Mouse (Mus musculus) midbrain, embryonic 15.5 days (tissue): ENCODE data around the gene Crym. TPM values are rescaled to one million over a fixed set of nuclear protein-coding genes. Genes with fewer than 3 reads are reported as not detected.

Source experiments
- ATAC-seq: fragments of 200-750 bp; cut with Nextera tagmentation; replicated peaks from 2 replicates; pipeline ENCODE4 v1.8.0; 2017; ENCODE audit warnings: moderate TSS enrichment
- H3K27ac ChIP-seq: fragments of 300-500 bp; sonication (generic); 2 replicates; pipeline ENCODE4 v1.5.1; 2015; ENCODE audit warnings: mild to moderate bottlenecking, inconsistent platforms
- H3K27me3 ChIP-seq: fragments of 300-500 bp; sonication (generic); replicated peaks from 2 replicates; pipeline ENCODE4 v1.6.1; 2015; ENCODE audit warnings: inconsistent platforms
- H3K36me3 ChIP-seq: fragments of 300-500 bp; sonication (generic); replicated peaks from 2 replicates; pipeline ENCODE4 v1.6.1; 2015; ENCODE audit warnings: inconsistent platforms
- H3K4me1 ChIP-seq: fragments of 300-500 bp; sonication (generic); 2 replicates; pipeline ENCODE4 v1.6.1; 2015; ENCODE audit warnings: inconsistent platforms
- H3K4me2 ChIP-seq: fragments of 300-500 bp; sonication (generic); 2 replicates; pipeline ENCODE4 v1.6.1; 2015; ENCODE audit warnings: inconsistent platforms, mild to moderate bottlenecking, moderate library complexity
- H3K4me3 ChIP-seq: fragments of 300-500 bp; sonication (generic); 2 replicates; pipeline ENCODE4 v1.5.1; 2015; ENCODE audit warnings: mild to moderate bottlenecking, inconsistent platforms
- H3K9ac ChIP-seq: fragments of 300-500 bp; sonication (generic); 2 replicates; pipeline ENCODE4 v1.6.1; 2015; ENCODE audit warnings: mild to moderate bottlenecking, inconsistent platforms
- H3K9me3 ChIP-seq: fragments of 300-500 bp; sonication (generic); 2 replicates; pipeline ENCODE4 v1.6.1; 2016; ENCODE audit warnings: inconsistent platforms
- WGBS: fragments of 180-500 bp; shearing (Covaris S2); methylation state at CpG from one replicate; pipeline ENCODE4 v1.1.7; 2015; ENCODE audit warnings: mixed read lengths; 5-methylcytosine and 5-hydroxymethylcytosine counted together
- polyA plus RNA-seq: library from polyadenylated mRNA; unstranded; fragments of >200 nt; fragmentation: Nextera tagmentation; extraction: Ambion mirVana; gene quantifications from 2 replicates; pipeline ENCODE4 v1.2.1, GENCODE M21; 2015

Crym gene
- polyA plus RNA-seq, 1 experiment from 2014 or later = 21.7 TPM

DNA sequence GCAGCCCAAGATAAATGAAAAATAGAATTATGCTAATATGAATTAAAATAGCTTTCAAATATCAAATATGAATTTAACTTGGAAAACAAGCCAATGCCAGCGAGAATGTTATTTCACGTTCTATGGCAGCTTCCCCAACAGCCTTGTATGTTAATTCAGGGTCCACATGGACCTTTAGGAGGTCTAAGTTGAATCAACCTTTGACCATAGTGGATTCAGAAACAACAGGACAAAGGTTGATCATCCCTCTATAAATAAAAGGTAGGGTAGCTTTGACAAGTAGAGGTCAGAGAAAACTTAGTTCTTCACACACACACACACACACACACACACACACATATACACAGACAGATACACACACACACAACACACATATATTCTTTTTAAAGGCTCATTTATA is 51.0 kb downstream of the Crym start:
- Histone ChIP-seq H3K9ac (no peak overlapping the region), H3K9me3 (no peaks in the 10 kb centered on the region), H3K4me3 (no peak overlapping the region), H3K4me1 (no peaks in the 10 kb centered on the region), H3K27me3 (no peaks in the 10 kb centered on the region), H3K27ac (no peak overlapping the region), H3K4me2 (no peak overlapping the region), H3K36me3 (no peaks in the 10 kb centered on the region)
- 89% methylated on average over 2 of the region's 2 CpGs for WGBS
- ATAC-seq = no peak

DNA sequence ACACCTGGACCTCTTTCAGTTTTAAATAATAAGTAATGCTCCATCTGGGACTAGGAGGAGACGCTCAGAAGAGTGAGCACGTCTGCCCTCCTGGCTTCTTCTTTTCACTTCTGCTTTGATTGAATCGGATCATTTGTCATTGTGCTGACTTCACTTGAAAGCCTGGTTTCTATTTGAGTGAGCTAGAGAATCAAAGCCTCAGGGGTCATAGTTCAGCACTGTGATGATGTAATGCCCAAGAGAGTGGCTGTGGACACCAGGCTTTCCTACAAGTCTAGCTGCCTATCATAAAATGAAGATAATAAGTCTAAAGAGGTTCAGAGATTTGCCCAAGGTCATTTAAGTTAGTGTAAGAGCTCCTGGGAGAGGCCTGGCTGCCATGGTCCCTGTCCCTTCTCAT is 51.7 kb downstream of the Crym start:
- WGBS = 13% methylated on average over 3 of the region's 3 CpGs
- H3K4me2 ChIP-seq = no peak overlapping the region
- no peaks in the 10 kb centered on the region for H3K36me3 ChIP-seq
- H3K4me3 ChIP-seq = no peak overlapping the region
- no peaks in the 10 kb centered on the region for H3K9me3 ChIP-seq
- no peak overlapping the region for H3K9ac ChIP-seq
- no peak for ATAC-seq
- H3K4me1 ChIP-seq = no peaks in the 10 kb centered on the region
- no peak overlapping the region for H3K27ac ChIP-seq
- no peaks in the 10 kb centered on the region for H3K27me3 ChIP-seq

DNA sequence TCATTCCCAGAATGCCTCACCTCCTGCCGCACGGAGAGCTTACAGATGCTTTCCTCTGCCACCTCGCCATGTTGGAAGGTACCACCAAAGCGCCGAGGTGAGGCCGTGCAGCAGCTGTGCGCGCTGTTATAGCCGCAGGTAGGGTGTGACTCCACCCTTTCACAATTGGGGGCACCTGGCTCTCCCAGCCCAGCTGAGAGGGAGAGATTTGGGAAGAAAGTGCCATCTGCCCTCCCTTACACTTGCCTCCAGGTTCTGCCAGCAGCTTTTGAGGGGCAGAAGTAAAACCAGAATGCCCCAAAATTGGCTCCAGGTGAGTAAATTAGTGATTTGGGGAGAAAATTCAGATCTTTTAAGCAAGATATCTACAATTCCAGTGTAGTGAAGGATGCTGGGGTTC is 56.7 kb downstream of the Crym start, which contains the start of gene Zp2:
TSS of gene Zp2 (minus strand) at position 101 of the 400 bp plus-strand sequence.
- H3K4me3 ChIP-seq = no peak within 1 kb of the TSS
- no peaks in the 10 kb centered on the region for H3K4me1 ChIP-seq
- H3K36me3 ChIP-seq = no peaks in the 10 kb centered on the region
- no peak within 1 kb of the TSS for H3K4me2 ChIP-seq
- H3K27me3 ChIP-seq = no peaks in the 10 kb centered on the region
- 80% methylated on average over 9 of the region's 9 CpGs for WGBS
- no peak for ATAC-seq
- H3K9ac ChIP-seq = no peak within 1 kb of the TSS
- no peaks in the 10 kb centered on the region for H3K9me3 ChIP-seq
- H3K27ac ChIP-seq = no peak within 1 kb of the TSS

DNA sequence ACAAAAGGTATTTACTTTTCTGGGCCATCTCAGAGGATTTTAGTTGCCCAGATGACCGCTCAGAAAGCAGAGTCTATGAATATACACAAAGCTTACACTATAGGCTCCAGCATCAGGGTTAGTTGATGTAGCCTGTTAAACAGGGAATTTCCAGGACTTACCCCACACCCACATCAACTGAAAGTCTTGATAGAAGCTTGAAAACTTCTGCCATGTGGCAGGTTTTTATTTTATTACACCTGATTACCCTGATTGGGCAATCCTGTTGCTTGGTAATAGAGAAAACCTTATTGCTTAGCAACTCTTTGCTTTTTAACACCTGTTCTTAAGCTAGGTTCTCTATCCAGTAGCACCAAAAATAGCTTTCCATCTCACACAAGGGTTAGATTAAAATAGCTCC is 59.2 kb downstream of the Crym start:
- WGBS = 83% methylated on average over 1 of the region's 1 CpGs
- ATAC-seq = no peak

More for the DNA sequence above, 59.2 kb downstream of the Crym start:
- H3K4me3 ChIP-seq = no peak overlapping the region
- H3K27ac ChIP-seq = no peak overlapping the region
- no peaks in the 10 kb centered on the region for H3K27me3 ChIP-seq
- no peaks in the 10 kb centered on the region for H3K9me3 ChIP-seq
- H3K9ac ChIP-seq = no peak overlapping the region
- H3K4me2 ChIP-seq = no peak overlapping the region
- no peaks in the 10 kb centered on the region for H3K36me3 ChIP-seq
- no peaks in the 10 kb centered on the region for H3K4me1 ChIP-seq

Other genes starting within 250 kb of the Crym start
- 0.21 and 0.29 TPM in 2 replicates for gene Dnah3, start 106.8 kb downstream of the Crym start, polyA plus RNA-seq
- 10.6 and 10.8 TPM in 2 replicates for gene Tmem159, start 99.8 kb downstream of the Crym start, polyA plus RNA-seq
- not detected in 2 replicates for gene Zp2, start 56.8 kb downstream of the Crym start, polyA plus RNA-seq
- not detected in 2 replicates for gene Anks4b, start 28.3 kb downstream of the Crym start, polyA plus RNA-seq
- gene Abca14, start 1.9 kb upstream of the Crym start, polyA plus RNA-seq = not detected in 2 replicates
- not detected in 2 replicates for gene Abca15, start 126.6 kb upstream of the Crym start, polyA plus RNA-seq
- gene Abca16, start 207.5 kb upstream of the Crym start, polyA plus RNA-seq = not detected in 2 replicates